Mouse (Mus musculus) heart, postnatal 25 days (tissue): ENCODE measurements around the gene Ankrd39. TPM values are rescaled to one million over a fixed set of nuclear protein-coding genes. Genes with fewer than 3 reads are reported as not detected.

Source experiments
- DNase-seq: peaks from one replicate; pipeline ENCODE4 v3.0.0; 2022; ENCODE audit warnings: low spot score
- intact Hi-C: fragments of 180-260 bp; cut with DNase I; formaldehyde crosslinking; loops from one replicate; pipeline ENCODE4 v1.15.1; 2025
- total RNA-seq, 2 experiments: library from RNA; stranded (reverse); gene quantifications; 2 replicates each; pipeline ENCODE4 v1.2.3; 2021

Gene Ankrd39
- total RNA-seq, 2 experiments from 2014 or later = 5.6 to 8.1 TPM

DNA sequence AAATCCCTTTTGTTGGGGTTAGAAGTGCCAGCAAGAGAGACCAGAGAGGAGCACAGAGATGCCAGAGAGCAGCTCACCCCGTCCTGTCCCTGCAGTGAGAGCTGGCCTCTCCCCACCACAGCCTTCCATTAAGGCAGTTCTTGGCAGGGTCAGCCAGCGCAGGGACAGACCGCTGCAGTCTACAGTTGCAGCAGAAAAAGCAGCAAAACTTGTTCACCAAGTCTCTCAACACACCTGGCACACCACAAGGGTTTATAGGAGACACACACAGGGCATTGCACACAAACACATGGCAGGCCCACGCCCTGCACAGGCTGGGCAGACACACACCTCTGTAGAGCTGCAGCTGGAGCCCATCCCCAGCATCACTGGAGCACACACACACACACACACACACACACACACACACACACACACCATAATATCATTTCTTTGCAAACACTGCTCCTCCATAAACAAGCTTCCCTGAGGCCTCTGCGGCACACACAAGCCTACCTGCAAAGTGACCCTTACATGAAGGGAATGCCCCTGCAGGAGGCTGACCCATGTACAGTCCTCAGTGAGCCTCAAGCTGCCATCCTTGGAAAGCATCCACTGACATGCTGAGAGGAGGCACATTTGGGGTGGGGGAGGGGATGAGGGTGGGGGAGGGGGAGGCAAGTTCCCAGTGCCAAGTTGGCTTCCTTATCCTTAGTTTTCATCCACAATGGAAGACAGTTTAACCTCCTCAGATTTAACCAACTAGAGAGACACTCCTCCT lies 27.1 kb upstream of the Ankrd39 start:
- DNase-seq = no peak
- intact Hi-C loops = no loop called here

DNA sequence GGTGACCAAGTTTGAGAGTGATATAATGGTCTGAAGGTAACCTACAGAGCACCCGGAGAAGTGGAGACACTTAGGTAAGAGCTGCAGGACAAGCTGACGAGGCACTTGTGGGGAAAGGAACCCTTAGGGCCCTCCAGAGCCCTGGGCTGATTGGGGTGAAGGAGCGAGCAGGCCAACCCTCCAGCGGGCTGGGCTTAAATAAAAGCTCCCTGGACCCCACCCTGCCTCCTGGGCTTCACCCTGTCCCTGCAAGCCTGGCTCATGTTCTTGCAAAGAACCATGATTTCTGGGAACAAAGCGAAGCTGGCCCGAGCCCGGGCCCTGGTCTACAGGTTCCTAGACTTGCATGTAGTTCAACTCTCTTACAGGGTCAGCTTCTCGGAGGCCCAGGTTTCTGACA lies 26.3 kb upstream of the Ankrd39 start:
- DNase-seq = no peak
- intact Hi-C loops = no loop called here

DNA sequence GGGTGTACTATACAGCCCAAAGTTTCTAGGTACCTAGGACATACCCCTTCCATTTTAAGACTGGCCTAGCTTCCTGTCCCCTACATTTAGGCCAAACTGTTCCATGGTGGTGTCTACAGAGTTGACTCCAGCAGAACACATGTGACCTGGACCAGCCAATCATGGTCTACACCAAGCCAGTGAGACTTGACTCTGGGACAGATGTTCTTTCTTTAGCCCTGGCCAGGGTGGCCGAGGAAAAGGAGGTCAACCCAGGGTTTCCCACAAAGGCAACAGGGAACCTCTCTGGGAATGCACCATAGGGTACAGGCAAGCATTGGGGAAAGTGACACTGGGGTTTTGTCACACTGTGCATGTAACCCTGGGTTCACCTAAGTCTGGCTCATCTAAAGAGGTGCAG lies 25.5 kb upstream of the Ankrd39 start:
- no peak for DNase-seq
- intact Hi-C loops = no loop called here

DNA sequence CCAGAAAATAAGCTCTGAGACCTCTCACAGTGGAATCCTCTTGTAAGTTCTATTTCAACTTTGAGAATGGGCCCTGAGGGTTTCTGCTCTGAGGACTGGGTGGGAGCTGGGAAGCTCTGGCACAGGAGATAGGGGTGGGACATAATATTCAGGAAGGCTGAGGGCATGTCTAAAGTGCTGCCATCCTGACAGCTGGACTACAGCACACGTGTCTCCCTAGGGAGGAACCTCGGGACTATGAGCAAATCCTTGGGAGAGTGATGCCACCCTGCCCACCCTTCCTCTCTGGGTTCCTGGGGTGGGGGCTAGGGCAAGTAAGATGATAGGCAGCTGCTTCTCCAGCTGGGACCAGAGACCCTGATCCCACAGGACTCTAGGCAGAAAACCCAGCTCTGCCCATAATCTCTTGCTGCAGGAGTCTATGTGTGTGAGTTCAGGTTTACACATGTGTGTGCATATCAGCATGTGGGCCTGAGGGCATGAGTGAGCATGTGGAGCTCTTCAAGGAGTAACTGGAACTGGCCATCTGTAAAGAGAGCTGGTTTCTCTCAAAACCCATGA lies 25.0 kb upstream of the Ankrd39 start:
- no peak for DNase-seq
- intact Hi-C loops = no loop called here

DNA sequence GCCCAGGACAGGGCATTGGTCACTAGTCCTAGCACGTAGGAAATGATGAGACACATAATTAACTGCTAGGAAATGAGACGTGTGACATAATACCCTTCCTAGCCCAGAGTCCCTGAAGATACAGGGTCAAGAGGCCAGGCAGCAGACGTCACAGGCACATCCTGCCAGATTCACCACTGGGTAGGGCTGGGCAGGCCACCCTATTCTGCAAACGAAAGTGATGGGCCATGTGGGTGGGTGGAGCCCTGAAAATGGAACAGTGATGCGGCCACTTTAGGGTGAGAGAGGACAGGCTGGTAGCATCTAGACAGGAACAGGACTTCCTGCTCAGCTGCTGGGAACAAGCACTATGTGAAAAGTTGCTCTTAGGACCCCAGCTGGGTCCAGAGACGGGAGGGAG lies 24.4 kb upstream of the Ankrd39 start:
- intact Hi-C loops = no loop called here

DNA sequence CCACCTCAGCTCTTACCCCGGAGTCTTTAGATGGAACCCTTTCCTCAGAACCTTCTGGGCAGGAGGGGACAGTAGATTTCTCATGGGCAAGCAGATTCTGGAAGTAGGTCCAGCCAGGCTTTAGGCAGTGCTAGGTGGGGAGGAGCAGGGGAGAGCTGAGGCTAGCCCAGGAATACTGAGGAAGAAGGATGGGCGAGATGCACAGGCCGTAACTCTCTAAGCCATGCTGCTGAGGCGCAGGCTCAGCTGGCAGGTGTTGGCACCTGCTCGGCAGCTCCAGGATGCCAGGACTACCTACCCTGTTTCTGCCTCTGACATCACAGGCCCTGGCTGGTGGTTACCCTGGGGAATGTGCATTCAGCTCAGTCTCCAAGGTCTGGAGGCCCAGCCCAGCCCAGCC lies 23.1 kb upstream of the Ankrd39 start:
- intact Hi-C loops = no loop called here
- no peak for DNase-seq

More for the DNA sequence above, 24.4 kb upstream of the Ankrd39 start:
- DNase-seq = no peak

DNA sequence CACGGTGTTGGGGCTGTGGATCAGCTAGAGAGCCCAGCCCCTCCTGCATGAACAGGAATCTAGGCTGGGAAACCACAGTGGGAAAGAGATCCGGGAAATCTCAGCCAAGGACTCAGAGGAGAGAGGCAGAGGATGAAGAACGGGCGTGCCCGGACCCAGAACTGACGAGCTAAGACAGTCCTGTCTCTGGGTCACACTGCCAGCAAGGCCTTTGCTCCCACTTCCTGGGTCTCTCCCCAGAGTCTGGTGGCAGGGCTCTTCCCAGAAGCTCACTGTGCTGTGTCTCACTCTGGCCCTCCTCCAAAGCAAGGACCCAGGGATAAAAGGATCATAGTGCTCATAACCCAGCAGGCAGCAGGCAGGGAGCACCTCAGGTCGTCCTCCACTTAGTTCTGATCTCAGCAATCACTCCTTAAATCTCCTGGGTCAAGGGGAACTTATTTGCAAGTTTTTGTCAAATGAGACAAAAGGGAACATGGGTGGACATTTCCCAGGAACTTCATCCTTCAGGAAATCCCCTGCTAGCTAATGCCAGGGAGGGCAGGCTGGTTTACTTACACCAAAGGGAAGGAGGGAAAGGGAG lies 22.5 kb upstream of the Ankrd39 start:
- intact Hi-C loops = no loop called here
- DNase-seq = no peak

DNA sequence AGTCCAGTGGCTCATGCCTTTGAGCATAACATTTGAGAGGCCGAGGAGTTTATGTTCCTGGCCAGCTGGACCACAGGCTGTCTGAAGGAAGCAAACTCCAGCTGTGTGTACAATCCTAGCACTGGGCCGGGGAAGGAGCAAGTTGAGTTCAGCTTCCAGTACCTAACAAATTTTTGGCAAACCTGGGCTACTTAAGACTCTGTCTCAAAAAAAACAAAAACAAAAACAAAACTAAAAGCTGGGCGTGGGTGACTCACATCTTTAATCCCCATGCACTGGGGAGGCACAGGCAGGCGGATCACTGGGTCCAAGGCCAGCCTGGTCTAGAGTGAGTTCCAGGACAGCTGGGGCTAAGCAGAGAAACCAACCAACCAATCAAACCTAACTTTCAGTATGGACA lies 21.5 kb upstream of the Ankrd39 start:
- intact Hi-C loops = no loop called here
- no peak for DNase-seq

DNA sequence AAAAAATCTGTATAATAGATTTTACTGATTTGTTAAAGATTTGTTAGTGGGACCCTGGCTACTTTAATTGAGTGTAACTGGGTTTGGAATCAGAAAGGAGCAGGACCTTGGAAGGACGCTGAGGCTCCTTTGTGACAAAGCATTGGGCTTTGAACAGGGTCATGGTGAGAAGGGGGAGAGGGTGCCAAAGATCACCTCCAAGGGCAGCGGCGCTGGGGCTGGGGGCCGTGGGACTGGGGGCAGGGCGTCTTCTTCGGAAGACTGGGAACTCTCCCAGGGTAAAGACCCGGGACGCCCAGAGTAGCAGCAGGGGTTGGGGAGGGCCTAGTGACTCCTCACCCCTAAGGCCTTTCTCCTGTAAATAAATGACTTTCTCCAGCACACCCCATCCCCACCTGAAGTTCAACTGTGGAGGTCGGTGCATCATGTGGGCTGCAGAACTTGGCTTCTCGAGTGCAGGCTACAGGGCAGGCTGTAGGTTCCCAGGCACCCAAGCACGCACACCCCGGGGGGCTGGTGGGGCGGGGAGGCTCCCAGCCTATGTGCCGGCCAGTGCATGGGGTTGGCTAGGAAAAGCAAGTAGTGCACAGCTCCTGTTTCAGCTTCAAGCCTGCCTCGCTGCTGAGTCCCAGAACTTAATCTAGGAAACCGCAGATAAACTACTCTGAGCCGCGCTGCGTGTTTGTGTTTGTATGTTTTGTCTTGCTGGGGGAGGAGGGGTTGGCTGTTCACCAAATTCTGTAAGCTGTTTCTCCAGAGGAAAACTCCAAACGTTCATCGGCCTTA lies 20.8 kb upstream of the Ankrd39 start:
- no peak for DNase-seq
- intact Hi-C loops = no loop called here

DNA sequence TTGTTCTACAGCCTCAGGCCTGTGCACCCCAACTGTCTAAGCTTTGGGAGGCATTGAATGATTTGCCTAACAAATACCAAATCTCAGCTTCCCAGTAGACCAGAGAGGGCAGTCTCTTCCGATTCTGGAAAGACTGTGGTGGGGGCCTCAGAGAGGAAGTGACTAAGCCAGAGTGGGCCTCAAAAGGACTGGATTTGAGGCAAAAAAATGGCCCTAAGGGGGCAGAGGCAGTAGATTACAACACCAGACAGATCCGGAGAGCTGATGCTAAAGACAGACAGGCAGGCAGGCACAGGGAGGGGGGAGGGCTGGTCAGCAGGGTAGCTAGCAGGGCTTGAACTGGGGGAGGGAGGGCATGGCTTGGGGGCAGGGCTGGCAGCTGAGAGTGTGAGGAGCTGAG lies 19.2 kb upstream of the Ankrd39 start:
- intact Hi-C loops = no loop called here
- no peak for DNase-seq

DNA sequence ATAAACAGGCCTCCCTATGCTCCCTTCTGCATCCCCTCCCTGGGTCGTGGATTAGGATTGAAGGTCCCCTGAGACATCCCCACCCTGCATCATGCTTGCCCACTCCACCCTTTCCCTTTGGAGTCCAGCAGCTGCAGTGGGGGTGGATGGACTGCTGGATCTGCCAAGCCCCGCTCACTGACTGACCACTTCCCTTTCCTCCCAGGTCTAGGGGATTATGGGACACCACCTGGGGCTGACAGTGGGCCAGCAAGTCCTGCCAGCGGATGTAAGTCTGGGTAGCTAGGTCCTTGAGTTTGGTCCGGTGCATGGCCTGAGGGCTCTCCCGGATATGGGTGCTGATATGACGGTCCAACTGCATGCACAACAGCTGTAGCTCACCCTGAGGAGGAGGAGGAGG lies 16.9 kb upstream of the Ankrd39 start:
- peak; percentile 66 for DNase-seq

DNA sequence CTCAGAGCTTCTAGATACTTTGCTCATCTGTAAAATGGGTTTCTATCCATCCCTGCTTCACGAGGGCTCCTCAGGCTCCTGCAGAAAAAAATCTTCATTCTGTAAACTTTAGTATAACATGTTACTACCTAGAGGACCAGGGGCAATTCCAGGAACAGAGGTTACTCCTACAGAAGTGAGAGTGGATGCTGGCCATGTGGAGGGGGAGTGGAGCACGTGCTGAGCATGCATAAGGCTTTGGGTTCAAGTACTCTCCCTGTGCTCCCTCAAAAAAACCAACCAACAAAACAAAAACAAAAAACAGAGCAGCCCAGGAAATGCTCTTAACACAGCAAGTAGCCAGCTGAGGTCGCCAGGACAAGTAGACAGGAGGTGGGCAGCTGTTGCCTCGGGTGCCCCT lies 16.4 kb upstream of the Ankrd39 start:
- intact Hi-C loops = no loop called here

More for the DNA sequence above, 16.9 kb upstream of the Ankrd39 start:
- intact Hi-C loops = no loop called here

DNA sequence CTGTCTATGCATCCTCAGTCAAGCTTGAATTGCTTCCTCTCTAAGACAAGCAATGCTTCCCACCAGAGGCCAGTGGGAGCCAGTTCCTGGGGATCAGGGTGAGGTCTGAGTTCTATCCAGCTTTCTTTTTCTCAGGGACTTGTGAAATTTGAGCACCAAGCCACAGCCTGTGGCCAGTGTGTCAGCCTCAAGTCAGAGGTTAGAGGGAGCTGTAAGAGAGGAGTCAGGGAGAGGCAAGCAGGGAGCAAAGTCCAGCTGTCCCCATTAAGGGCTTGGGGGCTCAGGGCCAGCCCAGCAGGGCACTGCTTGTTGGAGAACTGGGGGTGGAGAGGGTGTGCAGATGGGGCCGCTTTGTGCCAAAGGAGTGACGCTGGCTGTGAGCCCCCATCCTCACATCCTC lies 16.0 kb upstream of the Ankrd39 start:
- DNase-seq = peak; percentile 42
- intact Hi-C loops = no loop called here

More for the DNA sequence above, 16.4 kb upstream of the Ankrd39 start:
- DNase-seq = no peak

DNA sequence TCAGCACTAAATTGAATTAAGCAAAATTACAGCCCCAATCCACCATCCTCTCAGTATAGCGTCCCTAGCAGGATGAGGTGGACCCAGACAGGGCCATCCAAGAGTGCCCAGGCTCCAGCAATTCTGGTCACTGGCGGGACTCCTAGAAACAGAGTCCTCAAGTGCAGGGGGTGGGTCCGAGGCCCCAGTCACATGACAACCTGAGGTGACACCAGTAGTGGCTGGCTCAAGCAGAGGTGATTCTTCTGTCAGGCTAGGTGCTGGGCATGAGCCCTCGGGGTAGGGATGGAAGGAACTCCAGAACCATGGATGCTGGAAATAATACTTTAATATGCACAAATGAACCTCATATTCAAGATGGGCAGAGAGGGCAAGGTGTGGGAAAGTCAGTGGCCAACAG lies 15.1 kb upstream of the Ankrd39 start:
- intact Hi-C loops = no loop called here
- no peak for DNase-seq

DNA sequence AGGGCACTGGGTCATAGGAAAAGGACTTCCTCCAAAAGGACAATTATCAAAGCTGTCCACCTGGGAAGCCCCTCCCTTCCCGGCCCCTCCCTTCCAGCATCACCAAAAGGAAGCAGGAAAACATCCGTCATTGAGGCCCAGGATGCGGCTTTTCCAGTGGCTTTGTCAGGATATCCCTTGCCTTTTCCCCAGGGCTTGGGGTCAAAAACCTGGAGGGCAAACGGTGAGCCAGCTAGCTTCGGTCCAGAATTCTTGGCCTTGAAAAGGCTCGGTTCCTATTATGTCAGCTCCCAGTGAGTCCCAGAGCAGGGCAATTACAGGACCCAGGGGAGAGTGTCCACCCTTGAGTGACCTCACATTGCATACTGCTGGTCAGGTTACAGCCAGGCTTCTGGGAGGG lies 13.7 kb upstream of the Ankrd39 start:
- DNase-seq = peak; percentile 44
- intact Hi-C loops = no loop called here

DNA sequence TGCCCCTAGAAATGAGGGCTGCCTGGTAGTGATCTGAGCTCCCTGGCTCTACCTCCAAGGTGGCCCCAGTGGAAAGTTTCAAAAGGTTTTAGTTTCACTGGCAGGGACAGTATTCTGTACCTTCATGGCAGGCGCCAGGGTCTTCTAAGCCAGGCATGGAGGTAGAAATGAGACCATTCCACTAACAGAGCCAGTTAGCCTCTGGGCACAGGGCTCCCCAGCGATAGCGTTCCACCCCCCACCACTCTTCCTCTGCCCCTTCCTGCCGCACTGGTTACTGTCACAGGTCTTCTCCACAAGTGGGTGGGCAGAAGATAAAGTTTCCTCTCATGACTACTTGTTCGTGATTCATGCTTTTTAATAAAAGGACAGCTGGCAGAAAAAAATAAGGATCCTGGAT lies 12.6 kb upstream of the Ankrd39 start:
- DNase-seq = no peak
- intact Hi-C loops = loop anchor here (2.0 kb wide), 2 partner anchors 21 to 53 kb away; no protein-coding TSS in a partner anchor

DNA sequence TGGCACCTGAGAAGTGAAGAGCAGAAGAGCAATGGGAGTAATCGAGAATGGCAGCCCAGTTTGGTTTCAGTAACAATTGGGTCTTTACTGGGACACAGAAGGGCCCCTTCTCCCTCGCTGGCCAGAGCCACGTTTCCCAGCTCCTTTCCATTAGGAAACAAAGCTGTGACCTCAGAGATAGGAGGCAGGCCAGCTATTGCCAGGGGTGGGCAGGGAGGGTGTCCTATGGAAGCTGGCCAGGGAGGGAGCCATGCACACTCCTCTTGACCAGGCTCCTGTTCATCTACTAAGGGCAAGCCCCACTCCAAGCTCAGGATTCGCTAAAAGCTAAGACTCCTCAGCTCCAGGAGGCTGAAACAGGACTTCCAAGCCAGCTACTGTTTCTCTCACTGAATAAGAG lies 12.0 kb upstream of the Ankrd39 start:
- DNase-seq = no peak
- intact Hi-C loops = loop anchor here (2.0 kb wide), 2 partner anchors 22 to 54 kb away; no protein-coding TSS in a partner anchor

DNA sequence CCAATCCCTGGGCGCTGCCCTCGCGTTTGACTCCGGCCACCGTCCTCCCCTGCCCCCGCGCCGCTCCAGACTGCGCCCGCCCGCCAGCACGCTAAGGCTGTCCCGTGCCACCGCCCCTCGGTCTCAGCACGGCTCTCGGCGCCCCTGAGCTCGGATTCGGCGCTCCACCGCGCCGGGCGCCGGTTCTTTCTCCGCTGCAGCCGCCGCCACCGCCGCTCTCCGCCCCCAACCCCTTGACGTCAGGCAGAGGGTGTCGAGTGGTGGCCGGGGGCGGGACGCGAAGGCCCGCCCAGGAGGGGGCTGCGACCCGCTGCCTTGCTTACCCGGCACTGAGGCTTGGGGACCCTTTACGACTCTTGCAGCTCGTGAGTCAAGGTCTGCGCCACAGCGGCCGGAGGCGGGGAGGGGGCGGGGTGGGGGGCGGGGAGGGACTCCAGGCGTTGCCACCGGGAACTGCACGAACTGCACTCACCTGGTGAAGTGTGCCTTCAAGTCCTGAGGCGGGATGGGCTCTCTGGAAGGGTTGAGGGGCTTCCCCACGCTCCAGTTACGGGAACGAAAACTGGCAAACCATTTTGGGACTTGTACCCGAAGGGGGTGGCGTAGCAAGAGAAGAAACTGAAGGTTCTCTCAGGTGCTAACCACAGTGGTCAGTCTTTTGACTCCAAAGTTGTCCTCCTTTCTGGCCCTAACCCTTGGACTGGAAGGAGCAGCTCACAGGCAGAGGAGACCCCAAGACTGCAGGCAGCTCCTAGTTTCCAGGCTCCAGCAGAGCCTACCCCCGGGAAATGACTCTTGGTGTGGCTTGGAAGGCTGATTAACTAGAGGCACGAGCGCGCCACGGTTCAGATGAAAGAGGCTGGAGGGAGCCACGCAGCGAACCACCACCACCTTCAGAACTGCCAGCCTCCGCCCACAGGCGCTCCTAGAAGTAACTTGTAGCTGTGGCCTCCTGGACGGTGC lies 11.1 kb upstream of the Ankrd39 start, which contains the start of gene Sema4c:
Gene Sema4c (minus strand): TSS at position 319 of the 963 bp plus-strand sequence.
- intact Hi-C loops = loop anchor here (2.0 kb wide), 2 partner anchors 22 to 54 kb away; no protein-coding TSS in a partner anchor
- DNase-seq = peak; percentile 60

DNA sequence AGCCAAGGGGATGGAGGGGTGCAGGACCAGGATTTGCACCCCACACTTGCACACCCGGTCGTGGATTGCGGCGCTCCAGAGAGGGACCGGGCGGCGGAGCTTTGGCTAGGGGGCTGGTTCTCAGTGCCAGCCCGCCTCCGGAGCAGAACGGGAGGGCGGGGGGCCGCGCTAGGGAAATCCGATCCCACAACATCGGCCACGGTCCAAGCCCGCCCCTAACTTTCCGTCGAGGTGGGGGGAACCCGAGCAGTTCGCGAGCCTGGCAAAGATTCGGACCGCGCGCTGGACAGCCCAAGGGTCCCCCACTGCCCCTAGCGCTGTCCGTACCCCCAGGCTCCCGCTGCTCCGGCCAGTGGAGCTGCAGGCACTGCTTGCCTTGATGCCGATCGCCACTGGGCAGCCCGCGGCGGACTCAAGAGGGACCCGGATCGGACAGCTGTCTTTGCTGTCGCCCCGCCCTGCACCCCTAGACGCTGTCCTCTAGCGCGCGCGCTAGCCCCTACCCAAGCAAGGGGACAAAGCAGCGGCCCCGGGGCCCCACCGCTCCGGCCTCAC lies 10.3 kb upstream of the Ankrd39 start:
- DNase-seq = peak; percentile 86
- intact Hi-C loops = loop anchor here (2.0 kb wide), 3 partner anchors 23 to 77 kb away; no protein-coding TSS in a partner anchor
